Mouse (Mus musculus) lung, postnatal 36 days (tissue): ENCODE measurements at regions not wholly inside any gene's neighbourhood (a gene's known extent, or its start where the extent isn't known, plus 50 kb on each side); places are given as distances from the start of the nearest gene placed in this dataset.
A peak's percentile ranks its signal among the peaks of the same experiment; 100 is the strongest.

Source experiments
- DNase-seq: peaks from one replicate; pipeline ENCODE4 v3.0.0; 2022; ENCODE audit warnings: mixed read lengths

DNA sequence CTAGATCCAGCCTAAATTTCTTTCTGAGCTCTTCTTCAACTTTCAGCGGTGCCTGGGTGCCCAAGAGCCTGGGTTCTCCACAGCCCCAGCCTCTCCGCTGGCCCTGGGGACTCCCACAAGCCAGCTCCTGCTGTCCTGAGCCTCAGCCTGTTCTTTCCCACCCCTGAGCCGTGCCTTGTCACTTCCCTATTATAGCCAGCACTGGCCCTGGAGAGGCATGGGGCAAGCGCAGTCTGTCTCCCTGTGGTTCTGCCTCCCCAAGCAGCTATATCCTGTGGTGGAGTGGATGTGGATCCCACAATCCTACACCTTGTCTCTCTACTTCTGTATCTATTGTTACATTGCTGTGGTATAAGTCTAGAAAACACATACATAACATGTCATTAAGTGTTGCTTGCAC, 128.6 kb upstream of the Hgf start:
- DNase-seq = no peak

GRCm38 (mm10) chr5:16425302-16425701, 128.0 kb upstream of the Hgf start:
- no peak for DNase-seq

- DNase-seq = no peak
These were observed 127.0 kb upstream of the Hgf start for GRCm38 (mm10) chr5:16426306-16426705.

DNA sequence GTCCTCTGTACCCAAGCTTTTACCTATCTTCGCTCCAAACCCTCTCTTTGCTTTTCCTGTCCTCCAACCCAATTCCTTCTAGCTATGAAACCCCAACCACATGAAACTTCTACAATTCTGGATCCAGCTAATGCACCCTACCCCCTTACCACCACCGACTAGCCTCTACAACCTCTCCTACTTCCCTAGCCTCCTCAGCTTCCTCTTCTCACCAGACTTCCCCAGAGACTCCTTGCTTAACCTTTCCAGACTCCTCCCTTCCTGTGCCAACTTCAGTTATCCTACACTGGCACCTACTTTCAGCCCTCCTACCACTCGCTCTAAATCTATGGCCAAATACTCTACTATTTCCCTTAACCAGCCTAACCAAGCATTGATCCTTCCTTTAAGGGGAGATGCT, 118.7 kb upstream of the Hgf start:
- peak; percentile 20 for DNase-seq

- DNase-seq = no peak
These were observed 108.2 kb upstream of the Hgf start for GRCm38 (mm10) chr5:16445056-16445455.

- DNase-seq = peak; percentile 21
These were observed 106.3 kb upstream of the Hgf start for GRCm38 (mm10) chr5:16446977-16447376.

DNA sequence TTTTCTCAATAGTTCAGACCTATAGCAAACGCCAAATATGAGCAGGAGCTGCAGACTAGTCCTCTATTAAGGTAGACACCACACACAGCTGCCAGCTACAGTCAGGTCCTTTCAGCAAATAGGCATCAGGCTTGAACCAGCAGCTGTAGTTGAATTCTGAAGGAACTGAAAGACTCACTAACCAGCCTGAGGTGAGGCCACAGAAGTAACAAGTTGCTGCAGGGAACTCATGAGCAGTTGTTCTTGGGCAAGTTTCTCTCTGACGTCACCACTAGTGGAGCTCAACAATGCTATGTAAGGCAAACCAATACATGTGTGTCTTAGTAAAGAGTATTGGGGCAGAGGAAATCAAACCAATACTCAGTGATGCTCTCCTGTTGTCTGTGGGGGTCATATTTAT, 91.5 kb upstream of the Hgf start:
- DNase-seq = no peak

GRCm38 (mm10) chr5:16466266-16466665, 87.0 kb upstream of the Hgf start:
- DNase-seq = no peak

GRCm38 (mm10) chr5:16468560-16468959, 84.7 kb upstream of the Hgf start:
- DNase-seq = no peak

DNA sequence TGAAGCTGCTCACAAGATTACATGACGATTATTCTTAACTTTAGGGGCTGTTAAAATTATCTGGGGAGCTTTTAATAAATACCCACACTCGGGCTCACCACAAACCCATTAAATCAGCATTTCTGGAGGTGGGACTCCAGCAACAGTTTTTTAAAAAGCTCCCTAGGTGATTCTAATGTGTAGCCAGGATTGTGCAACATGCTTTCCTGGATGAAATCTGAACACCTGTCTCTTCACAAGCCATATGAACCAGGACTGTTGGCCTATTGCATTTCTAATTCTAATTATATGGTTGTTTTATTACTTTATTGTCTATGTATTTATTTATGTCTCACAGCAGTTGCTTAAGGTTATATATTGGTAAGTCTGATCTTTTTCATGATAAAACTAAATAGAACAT, 84.1 kb upstream of the Hgf start:
- no peak for DNase-seq

DNA sequence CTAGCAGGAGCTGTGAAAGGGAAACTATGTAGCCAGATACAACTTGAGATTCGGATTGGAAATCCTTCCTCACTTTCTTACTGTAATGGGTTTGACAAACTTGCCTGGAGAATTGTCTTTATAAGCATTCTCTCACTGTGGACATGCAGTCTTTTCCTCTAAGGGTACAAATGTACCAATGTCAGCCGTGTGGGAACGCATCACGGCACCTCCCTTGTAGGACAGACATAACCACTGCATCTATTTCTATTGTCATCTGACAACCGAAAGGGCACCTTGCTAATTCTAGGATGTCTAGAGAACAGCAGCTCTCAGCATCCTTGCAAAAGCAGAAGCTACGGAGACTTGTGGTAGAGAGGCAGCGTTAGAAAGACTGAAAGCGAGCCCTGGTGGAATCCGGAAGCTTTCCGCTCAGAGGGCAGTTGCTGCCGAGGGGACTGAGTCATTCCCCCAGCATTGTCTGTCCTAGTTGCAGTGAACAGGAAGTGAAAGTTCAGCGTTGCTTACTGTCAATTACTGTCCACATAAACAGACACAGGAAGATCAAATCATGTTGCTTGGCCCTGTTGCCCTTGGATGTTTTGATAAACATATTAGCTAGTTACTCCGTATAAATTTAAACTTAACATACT, 83.5 kb upstream of the Hgf start:
- DNase-seq = peak; percentile 81

DNA sequence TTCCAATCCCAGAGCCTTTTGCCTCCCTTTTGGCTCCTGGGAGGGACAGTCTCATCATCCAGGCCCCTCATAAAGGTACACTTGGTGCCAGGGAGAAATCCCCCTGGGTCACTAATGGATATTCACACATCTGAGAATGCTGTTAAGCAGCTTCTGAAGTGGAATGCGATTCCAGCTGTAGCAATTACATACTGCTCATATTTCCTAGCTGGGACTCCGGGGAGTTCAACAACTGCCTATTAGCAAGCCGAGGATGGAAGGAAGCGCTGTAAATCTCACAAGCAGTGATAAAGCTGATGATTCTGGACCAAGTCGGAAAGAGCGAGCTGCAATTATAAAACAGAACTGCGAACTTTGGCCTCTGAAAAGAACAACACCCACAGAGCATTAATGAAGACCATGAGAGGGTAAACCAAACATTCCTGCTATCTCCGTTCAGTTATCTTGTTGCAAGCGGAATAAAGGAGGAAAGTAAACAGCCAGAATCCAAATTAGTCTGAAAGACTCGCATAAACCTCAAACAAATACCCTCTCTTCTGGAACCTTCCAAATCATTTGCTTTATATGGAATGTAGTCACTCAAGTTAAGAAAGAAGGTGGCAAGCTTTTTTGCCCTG, 82.8 kb upstream of the Hgf start:
- peak; percentile 17 for DNase-seq

- DNase-seq = no peak
These were observed 65.3 kb upstream of the Hgf start for GRCm38 (mm10) chr5:16487969-16488368.

- DNase-seq = no peak
These were observed 63.5 kb upstream of the Hgf start for GRCm38 (mm10) chr5:16489803-16490202.

GRCm38 (mm10) chr5:16499891-16500290, 53.4 kb upstream of the Hgf start:
- no peak for DNase-seq
